In genomic region chr2:82054446-82054845, GRCm38 (mm10) we compare ENCODE assay signal across 11 mouse cellular contexts. TPM values are rescaled to one million over a fixed set of nuclear protein-coding genes. Genes with fewer than 3 reads are reported as not detected.
DNase-seq lines count a peak whose midpoint lies in the region; ATAC-seq lines count a peak whose summit lies in the region.
"Had no signal": no experiment of that assay in that cellular context is flagged by ENCODE, and none has a peak within 500 bp of the region (broad histone marks: within the 10 kb centered on the region; RNA-seq: fewer than 3 reads in every experiment).

No protein-coding gene starts in this region.

- ATAC-seq in frontal cortex, adult (ENCODE audit: low TSS enrichment): peak; percentile 42
- ATAC-seq in lung, embryonic 15.5 days (ENCODE audit: borderline replicate concordance, extremely low read depth, low FRiP score, low TSS enrichment): no peak
- no peak for ATAC-seq in stomach, embryonic 15.5 days (ENCODE audit: insufficient read depth, low FRiP score, low read depth)

- no peak for DNase-seq in frontal cortex, postnatal 14 days (ENCODE audit: low spot score in 2 of 2)
- DNase-seq in lung, postnatal 36 days: no peak
- DNase-seq in limb, embryonic 10.5 days (ENCODE audit: low spot score): no peak
- DNase-seq in lung, postnatal 14 days: no peak
- DNase-seq in urinary bladder, postnatal 36 days (ENCODE audit: low spot score in 2 of 2): no peak
- DNase-seq: kidney, postnatal 25 days had no signal

- peaks cover 3% of the 10 kb centered on the region for H3K4me1 ChIP-seq in lung, embryonic 15.5 days
- H3K4me1 ChIP-seq in limb, embryonic 10.5 days: peaks cover 14% of the 10 kb centered on the region
- peaks cover 3% of the 10 kb centered on the region; the same call in 1 of the 2 replicates for H3K4me1 ChIP-seq in stomach, embryonic 15.5 days

- H3K9me3 ChIP-seq in lung, embryonic 15.5 days: no peaks in the 10 kb centered on the region
- H3K9me3 ChIP-seq in limb, embryonic 10.5 days (replicated peaks): no peaks in the 10 kb centered on the region
- no peaks in the 10 kb centered on the region for H3K9me3 ChIP-seq in stomach, embryonic 15.5 days
- H3K9me3 ChIP-seq: megakaryocyte, embryonic 14.5 days had no signal

- no peak overlapping the region for H3K9ac ChIP-seq in lung, embryonic 15.5 days
- H3K9ac ChIP-seq in stomach, embryonic 15.5 days: no peak overlapping the region

- no peaks in the 10 kb centered on the region for H3K36me3 ChIP-seq in lung, embryonic 15.5 days
- H3K36me3 ChIP-seq in limb, embryonic 10.5 days: no peaks in the 10 kb centered on the region
- H3K36me3 ChIP-seq in stomach, embryonic 15.5 days: no peaks in the 10 kb centered on the region

- peaks cover 31% of the 10 kb centered on the region for H3K27me3 ChIP-seq in lung, embryonic 15.5 days
- peaks cover 51% of the 10 kb centered on the region for H3K27me3 ChIP-seq in limb, embryonic 10.5 days (ENCODE audit: low read depth, poor library complexity, severe bottlenecking)
- H3K27me3 ChIP-seq in stomach, embryonic 15.5 days (replicated peaks): peaks cover 20% of the 10 kb centered on the region

- no peak overlapping the region for H3K27ac ChIP-seq in lung, embryonic 15.5 days
- no peak overlapping the region for H3K27ac ChIP-seq in limb, embryonic 10.5 days
- no peak overlapping the region for H3K27ac ChIP-seq in stomach, embryonic 15.5 days

- H3K4me3 ChIP-seq in lung, embryonic 15.5 days: 0 out of 2 replicates have a peak overlapping the region, but pooled peaks have one; percentile 55
- H3K4me3 ChIP-seq in limb, embryonic 10.5 days: peak overlapping the region; percentile 72
- peak overlapping the region; percentile 56 for H3K4me3 ChIP-seq in stomach, embryonic 15.5 days (replicated peaks)
- H3K4me3 ChIP-seq: erythroblast, embryonic 14.5 days; megakaryocyte, embryonic 14.5 days had no signal

- peak overlapping the region; percentile 98 for H3K4me2 ChIP-seq in lung, embryonic 15.5 days
- peak overlapping the region; percentile 99 for H3K4me2 ChIP-seq in stomach, embryonic 15.5 days

- WGBS in lung, embryonic 15.5 days: 61% methylated on average over 4 of the region's 4 CpGs
- WGBS in limb, embryonic 10.5 days: 62% methylated on average over 4 of the region's 4 CpGs
- WGBS in stomach, embryonic 15.5 days: 77% methylated on average over 4 of the region's 4 CpGs

RNA-seq across cellular contexts. Expression of gene Zfp804a, which starts 1.4 kb away (rescaled TPM):
- polyA plus RNA-seq in lung, embryonic 15.5 days (2015; fragmentation: Nextera tagmentation; extraction: Ambion mirVana): 0.18 and 0.26 TPM in 2 replicates
- 0.26 and 0.90 TPM in 2 replicates for polyA plus RNA-seq in limb, embryonic 10.5 days (2016; fragmentation: Nextera tagmentation; extraction: Ambion mirVana)
- 2.2 and 2.4 TPM in 2 replicates for polyA plus RNA-seq in stomach, embryonic 15.5 days (2015; fragmentation: Nextera tagmentation; extraction: Ambion mirVana)
- polyA plus RNA-seq: erythroblast, embryonic 14.5 days had no signal
